Mouse (Mus musculus): Measurements from ENCODE around the gene Ces1d.

Ces1d gene

GRCm38 (mm10) chr8:93140696-93141095, 56.9 kb downstream of the Ces1d start:
- ATAC-seq (ENCODE audit: low TSS enrichment) = peak; percentile 85

DNA sequence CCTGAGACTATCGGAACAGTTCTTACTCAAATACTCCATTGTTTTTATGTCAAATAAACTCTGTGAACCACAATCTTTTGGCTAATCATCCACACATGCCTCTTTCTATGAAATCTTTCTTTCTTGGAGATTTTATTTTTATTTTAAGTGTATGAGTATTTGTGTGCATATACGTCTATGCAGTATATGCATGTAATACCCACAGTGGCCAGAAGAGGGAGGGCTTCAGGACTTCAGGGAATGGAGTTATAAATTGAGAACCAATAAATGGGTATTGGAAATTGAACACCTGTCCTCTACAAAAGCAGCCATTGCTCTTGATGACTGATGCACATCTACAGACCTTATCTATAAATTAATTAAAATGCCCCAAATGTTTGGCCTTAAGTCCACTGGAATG, 65.4 kb downstream of the Ces1d start:
- ATAC-seq (ENCODE audit: low TSS enrichment) = no peak

- ATAC-seq (ENCODE audit: low TSS enrichment) = no peak
Measured at GRCm38 (mm10) chr8:93131233-93131980, 66.2 kb downstream of the Ces1d start, which contains the start of gene Ces1c. Gene Ces1c, minus strand, starts transcription at chr8:93131283.

GRCm38 (mm10) chr8:93126476-93126875, 71.2 kb downstream of the Ces1d start:
- no peak for ATAC-seq (ENCODE audit: low TSS enrichment)

DNA sequence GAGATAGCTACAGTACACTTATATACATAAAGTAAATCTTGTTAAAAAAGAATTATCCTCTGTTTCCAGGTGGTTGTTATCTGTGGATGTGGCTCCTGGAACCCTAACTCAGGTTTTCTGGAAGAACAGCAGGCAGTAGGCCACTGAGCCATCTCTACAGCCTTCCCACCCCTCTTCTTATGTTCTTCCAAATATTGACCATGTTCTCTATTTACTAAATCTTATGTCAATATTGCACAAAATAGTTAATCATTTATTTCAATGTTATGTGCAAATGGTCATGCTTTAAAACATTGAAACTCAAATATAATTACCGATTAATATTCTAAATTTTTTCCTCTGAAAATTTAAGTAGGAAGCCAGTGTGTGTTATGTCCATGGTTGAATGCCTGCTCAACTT, 75.6 kb downstream of the Ces1d start:
- ATAC-seq (ENCODE audit: low TSS enrichment) = no peak
